Mouse (Mus musculus): ENCODE results near the gene Pank2. TPM values are rescaled to one million over a fixed set of nuclear protein-coding genes. Genes with fewer than 3 reads are reported as not detected.
"Not testable (repeated sequence)": the region's sequence is repeated elsewhere in the genome, so short reads cannot be mapped to it uniquely, and the experiment has no call there.

Pank2 gene
- total RNA-seq, 2 experiments from 2014 or later: 27.2 to 28.2 TPM

- no peak for DNase-seq
- intact Hi-C loops (cut with DNase I): loop anchor here (2.0 kb wide), 1 partner anchor 77 kb away; no protein-coding TSS in a partner anchor
Observed at GRCm38 (mm10) chr2:131255738-131256137, 6.6 kb upstream of the Pank2 start.

GRCm38 (mm10) chr2:131258693-131259092 lies 3.6 kb upstream of the Pank2 start:
- no peak for DNase-seq
- intact Hi-C loops (cut with DNase I): no loop called here

DNA sequence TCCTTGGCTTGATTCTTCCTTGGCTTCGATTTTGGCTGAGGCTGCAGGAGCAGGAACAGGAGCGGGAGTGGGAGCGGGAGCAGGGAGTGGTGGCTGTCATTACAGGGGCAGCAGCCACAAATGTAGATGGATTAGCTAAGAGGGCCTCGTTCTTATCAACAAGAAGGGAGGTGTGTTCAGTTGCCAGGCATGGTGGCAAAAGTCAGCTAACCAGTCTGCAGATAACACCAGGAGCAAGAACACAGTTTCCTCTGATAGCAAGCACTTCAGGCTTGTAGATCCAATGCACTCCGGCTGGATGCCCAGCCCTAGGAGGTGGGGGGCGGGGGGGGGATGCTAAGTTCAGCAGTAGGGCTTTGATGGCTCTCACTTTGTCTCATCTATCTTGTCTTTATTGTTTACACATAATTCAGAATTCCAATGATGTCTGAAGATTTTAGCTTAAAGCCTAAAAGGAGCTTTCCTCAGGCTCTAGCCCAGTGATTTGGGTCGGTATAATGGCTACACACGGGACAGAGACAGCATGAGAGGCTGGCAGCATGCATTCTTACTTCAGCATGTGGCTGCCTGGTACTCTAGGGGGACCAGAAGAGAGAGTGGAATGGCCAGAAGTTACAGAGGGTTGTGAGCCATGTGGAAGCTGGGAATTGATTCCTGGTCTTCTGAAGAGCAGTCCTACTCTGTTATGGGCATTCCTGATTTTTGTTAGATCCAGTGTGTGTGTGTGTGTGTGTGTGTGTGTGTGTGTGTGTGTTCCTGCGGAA lies 1.6 kb upstream of the Pank2 start:
- intact Hi-C loops (cut with DNase I): loop anchor here (5.0 to 10.0 kb wide), 2 partner anchors 252 to 296 kb away; no protein-coding TSS in a partner anchor
- DNase-seq: no peak

DNA sequence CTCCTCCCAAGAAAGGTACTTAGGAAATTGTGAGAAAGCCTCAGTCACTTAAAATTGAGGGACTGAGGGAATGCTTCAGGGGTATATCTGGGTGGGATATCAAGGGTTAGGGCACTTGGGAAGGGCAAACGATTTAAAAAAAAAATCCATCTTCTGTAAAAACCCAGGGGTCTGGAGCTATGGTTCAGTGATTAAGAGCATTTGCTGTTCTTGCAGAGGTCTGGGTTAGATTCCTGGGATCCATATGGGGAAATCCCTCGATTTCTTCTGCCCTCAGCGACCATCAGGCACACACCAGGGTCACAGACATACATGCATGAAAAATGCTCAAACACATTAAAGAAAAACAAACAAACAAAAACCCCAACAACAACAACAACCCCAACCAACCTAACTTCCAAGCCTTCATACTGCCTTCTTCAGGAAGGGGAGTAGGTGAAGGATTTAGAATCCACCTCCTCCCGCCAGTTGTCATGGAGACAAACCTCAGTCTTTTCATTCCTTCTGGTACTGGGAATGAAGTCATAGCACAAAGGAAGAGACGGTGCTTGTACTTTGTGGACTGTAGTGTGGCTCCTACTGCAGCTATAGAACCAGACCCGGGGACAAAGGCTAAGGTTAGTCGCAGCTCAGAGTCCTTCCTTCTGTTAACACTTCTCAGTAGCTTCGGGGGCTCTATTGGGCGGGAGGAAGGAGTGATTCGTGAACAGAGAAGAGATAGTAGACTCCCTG lies 648 bp upstream of the Pank2 start:
- intact Hi-C loops (cut with DNase I): loop anchor here (5.0 to 10.0 kb wide), 2 partner anchors 251 to 297 kb away; no protein-coding TSS in a partner anchor
- DNase-seq: no peak

GRCm38 (mm10) chr2:131262680-131263670 lies 680 bp downstream of the Pank2 start:
- peak in 1 of 2 experiments; percentile 78 for DNase-seq
- intact Hi-C loops (cut with DNase I): loop anchor here (5.0 to 10.0 kb wide), 2 partner anchors 249 to 298 kb away; no protein-coding TSS in a partner anchor

GRCm38 (mm10) chr2:131264027-131264426 lies 1.7 kb downstream of the Pank2 start:
- intact Hi-C loops (cut with DNase I): loop anchor here (5.0 to 10.0 kb wide), 2 partner anchors 248 to 299 kb away; no protein-coding TSS in a partner anchor
- DNase-seq: no peak

GRCm38 (mm10) chr2:131265056-131265455 lies 2.8 kb downstream of the Pank2 start:
- intact Hi-C loops (cut with DNase I): loop anchor here (10.0 kb wide), 1 partner anchor 300 kb away; no protein-coding TSS in a partner anchor
- DNase-seq: no peak

GRCm38 (mm10) chr2:131275493-131275892 lies 13.2 kb downstream of the Pank2 start:
- no peak for DNase-seq
- intact Hi-C loops (cut with DNase I): no loop called here

DNA sequence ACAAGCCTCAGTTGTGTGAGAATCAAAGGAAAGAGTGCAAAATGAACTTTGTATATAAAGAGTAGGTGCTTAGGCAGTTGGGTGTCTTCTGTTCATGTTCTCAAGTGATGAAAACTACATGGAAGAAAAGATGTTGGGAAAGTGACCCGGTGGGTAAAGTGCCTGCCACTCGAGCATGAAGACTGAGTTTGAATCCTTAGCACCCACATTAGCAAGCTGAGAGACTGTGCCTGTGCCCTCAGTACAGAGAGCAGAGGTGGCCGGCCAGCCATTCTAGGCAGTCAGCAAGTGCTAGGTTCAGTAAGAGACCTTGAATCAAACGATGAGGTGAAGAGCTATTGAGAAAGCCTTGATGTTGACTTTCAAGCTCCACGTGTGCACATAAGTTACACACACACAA lies 14.4 kb downstream of the Pank2 start:
- no peak for DNase-seq
- intact Hi-C loops (cut with DNase I): no loop called here

DNA sequence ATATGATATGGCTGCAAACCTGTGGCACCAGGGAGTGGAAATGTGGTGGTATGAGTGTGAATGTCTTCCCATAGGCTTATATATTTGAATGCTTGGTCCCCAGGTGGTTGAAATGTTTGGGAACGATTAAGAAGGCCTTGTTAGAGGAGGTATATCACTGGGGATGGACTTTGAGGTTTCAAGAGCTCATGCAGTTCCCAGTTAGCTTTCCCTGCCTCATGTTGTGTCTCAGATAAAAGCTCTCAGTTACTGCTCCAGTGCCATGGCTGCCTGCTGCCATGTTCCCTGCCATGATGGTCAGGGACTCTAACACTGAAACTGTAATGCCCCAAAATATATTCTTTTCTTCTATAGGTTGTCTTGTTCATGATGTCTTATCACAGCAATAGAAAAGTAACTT lies 19.3 kb downstream of the Pank2 start:
- DNase-seq: no peak
- intact Hi-C loops (cut with DNase I): loop anchor here (5.0 kb wide), 1 partner anchor 231 kb away; no protein-coding TSS in a partner anchor

GRCm38 (mm10) chr2:131286276-131286675 lies 24.0 kb downstream of the Pank2 start:
- intact Hi-C loops (cut with DNase I): loop anchor here (2.0 kb wide), 1 partner anchor 131 kb away; no protein-coding TSS in a partner anchor
- DNase-seq: no peak

GRCm38 (mm10) chr2:131290669-131291068 lies 28.4 kb downstream of the Pank2 start:
- intact Hi-C loops (cut with DNase I): no loop called here
- DNase-seq: no peak

DNA sequence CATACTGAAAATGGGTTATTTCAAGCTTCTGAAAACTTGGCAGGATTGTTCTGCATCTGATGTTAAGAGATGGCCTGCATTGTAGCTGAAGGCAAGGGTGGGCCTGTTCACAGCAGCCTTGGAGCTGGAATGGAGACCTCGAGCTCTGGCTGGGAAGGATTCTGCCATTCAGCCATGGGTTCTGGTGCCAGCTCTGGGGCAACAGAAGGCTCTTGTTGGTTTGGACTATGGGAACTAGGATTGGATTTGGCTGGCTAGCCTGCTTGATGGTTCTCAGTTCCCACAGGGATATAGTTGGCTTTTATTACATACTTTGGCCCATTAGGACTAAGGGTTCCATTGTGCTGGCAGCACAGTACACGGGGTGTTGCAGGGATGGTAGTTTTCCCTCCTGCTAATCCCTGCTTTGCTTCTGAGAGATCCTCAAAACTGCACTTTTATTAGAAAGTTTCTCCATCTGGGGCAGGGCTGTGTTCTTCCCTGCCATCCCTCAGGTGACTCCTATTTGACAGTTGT lies 34.5 kb downstream of the Pank2 start:
- no peak for DNase-seq
- intact Hi-C loops (cut with DNase I): no loop called here

DNA sequence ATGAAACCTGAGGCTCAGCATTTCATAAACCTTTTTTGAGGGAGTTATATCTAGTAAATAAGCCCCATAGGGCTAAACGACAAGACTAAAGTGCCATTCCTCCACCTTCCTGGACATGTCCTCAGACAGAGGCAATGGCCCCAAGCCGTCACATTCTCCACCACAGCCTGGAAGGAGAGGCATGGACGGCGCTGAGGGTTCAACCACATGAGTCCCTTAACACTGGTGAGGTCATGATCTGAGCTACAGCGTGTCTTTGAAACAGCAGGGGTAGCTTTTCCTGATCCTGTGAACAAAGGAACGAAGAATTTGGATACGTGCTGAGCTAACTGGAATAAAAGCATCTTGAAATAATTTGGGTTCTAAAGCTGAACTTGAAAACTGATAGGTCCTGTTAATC lies 36.4 kb downstream of the Pank2 start:
- intact Hi-C loops (cut with DNase I); DNase-seq: not testable (repeated sequence)

GRCm38 (mm10) chr2:131300485-131300884 lies 38.2 kb downstream of the Pank2 start:
- DNase-seq: no peak
- intact Hi-C loops (cut with DNase I): no loop called here

DNA sequence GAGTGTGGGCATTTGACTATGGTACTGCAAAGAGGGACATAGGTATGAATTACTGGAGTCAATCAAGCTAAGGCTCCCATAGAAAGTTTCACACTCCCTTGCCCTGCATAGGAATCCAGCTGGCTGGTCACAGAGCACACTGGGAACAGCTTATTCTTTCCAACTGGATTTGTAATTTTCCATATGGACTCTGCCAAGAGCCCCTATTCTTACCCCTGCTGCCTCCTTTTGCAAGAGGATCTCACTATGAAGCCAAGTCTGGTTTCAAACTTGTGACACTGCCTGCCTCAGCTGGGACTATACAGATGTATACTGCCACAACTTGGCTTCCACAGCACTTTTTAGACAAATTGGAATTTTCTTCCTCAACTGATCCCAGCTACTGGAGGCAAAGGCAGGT lies 39.3 kb downstream of the Pank2 start:
- intact Hi-C loops (cut with DNase I): no loop called here
- DNase-seq: no peak

DNA sequence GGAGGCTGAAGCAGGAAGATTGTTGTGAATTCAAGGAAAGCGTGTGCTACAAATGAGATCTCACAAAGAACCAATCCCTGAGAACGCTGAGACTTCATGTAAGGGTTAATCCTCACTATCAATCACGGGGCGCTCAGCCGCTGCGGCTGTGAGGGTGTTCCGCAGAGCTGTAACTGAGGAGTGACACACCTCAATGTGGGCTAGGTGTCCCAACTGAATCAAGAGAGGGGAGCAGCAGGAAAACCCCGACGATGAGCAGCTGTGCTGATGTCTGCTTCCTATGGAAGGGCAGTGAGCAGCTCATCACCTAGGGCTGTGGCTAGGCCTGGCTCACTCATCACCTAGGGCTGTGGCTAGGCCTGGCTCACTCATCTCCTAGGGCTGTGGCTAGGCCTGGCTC lies 42.2 kb downstream of the Pank2 start:
- intact Hi-C loops (cut with DNase I): no loop called here
- no peak for DNase-seq

DNA sequence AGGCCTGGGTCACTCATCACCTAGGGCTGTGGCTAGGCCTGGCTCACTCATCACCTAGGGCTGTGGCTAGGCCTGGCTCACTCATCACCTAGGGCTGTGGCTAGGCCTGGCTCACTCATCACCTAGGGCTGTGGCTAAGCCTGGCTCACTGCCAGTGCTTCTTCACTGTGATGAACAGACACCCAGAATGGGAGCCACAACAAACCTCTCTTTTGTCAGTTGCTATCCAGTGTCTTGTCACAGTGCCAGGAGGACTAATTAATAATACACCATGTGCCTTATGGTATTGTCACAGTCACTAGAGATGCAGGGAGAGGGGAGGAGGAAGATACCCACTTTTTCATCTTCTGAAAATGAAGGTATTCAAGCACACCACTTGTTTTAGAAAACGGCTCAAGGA lies 42.9 kb downstream of the Pank2 start:
- DNase-seq; intact Hi-C loops (cut with DNase I): not testable (repeated sequence)

DNA sequence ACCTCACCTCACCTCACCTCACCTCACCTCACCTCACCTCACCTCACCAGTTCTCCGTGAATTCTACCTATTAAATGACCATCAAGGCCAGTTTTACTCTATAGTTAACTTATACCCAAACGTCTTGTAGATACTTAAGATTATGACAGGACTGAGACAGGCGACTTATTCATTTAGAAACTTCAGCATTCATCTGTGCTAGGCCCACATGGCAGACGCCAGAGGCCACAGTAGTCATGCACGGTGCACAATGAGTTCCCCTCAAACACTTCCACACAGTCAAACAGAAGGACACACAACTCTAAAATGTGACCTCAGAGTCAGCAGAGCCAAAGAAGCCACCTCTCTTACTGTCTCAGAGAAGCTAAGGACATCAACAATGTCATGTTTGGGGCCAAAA lies 45.1 kb downstream of the Pank2 start:
- intact Hi-C loops (cut with DNase I): no loop called here

GRCm38 (mm10) chr2:131307822-131308221 lies 45.5 kb downstream of the Pank2 start:
- no peak for DNase-seq
- intact Hi-C loops (cut with DNase I): no loop called here

More for the DNA sequence above, 45.1 kb downstream of the Pank2 start:
- DNase-seq: no peak
